Mouse (Mus musculus) CH12.LX (cell line): ENCODE measurements around the gene Ric8b. TPM values are rescaled to one million over a fixed set of nuclear protein-coding genes. Genes with fewer than 3 reads are reported as not detected.

ENCODE experiments used
- DNase-seq: peaks from one replicate; pipeline ENCODE4 v3.0.0-alpha.2; 2013; ENCODE audit errors: extremely low read depth
- H3K27ac ChIP-seq: 2 replicates; pipeline ENCODE4 v1.5.1; 2012; ENCODE audit warnings: low read depth, mild to moderate bottlenecking, control low read depth, moderate library complexity; ENCODE audit not compliant: insufficient read depth
- H3K27me3 ChIP-seq: replicated peaks from 2 replicates; pipeline ENCODE3; 2012; ENCODE audit warnings: inconsistent platforms
- H3K36me3 ChIP-seq, 2 experiments: replicated peaks in 1 of 2; 2 replicates each; pipeline versions ENCODE3 to v1.6.1; 2012; ENCODE audit warnings: inconsistent platforms in 1 of 2, low read length in 1 of 2, mild to moderate bottlenecking in 1 of 2, mixed read lengths in 1 of 2, moderate library complexity in 1 of 2; ENCODE audit not compliant: control insufficient read depth in 1 of 2, insufficient read depth in 1 of 2
- H3K4me1 ChIP-seq, 2 experiments: 2 replicates each; pipeline ENCODE4 v1.6.1; 2012; ENCODE audit warnings: inconsistent platforms in 1 of 2, moderate library complexity in 1 of 2; ENCODE audit not compliant: insufficient read depth in 2 of 2, control insufficient read depth in 1 of 2
- H3K4me2 ChIP-seq: 2 replicates; pipeline ENCODE4 v1.6.1; 2012; ENCODE audit warnings: low read depth, mild to moderate bottlenecking, control low read depth; ENCODE audit not compliant: poor library complexity, insufficient read depth, severe bottlenecking
- H3K4me3 ChIP-seq, 3 experiments: fragments of 150-350 bp in 1 of 3; sonication (generic) in 1 of 3; replicated peaks in 1 of 3; 2 replicates each; pipeline versions ENCODE3 to v1.5.1; 2011 to 2012; ENCODE audit warnings: low read depth in 2 of 3, low read length in 2 of 3, mild to moderate bottlenecking in 2 of 3, moderate library complexity in 2 of 3, control low read depth in 1 of 3, improper control_type of control experiment in 1 of 3, inconsistent platforms in 1 of 3, mixed read lengths in 1 of 3; ENCODE audit not compliant: poor library complexity in 1 of 3
- H3K79me2 ChIP-seq: replicated peaks from 2 replicates; pipeline ENCODE4 v1.6.1; 2012; ENCODE audit warnings: mild to moderate bottlenecking, moderate library complexity; ENCODE audit not compliant: control insufficient read depth, poor library complexity, insufficient read depth, severe bottlenecking; ENCODE audit errors: extremely low read depth
- H3K9ac ChIP-seq: 2 replicates; pipeline ENCODE4 v1.6.1; 2012; ENCODE audit warnings: low read depth, mild to moderate bottlenecking, control low read depth, moderate library complexity; ENCODE audit not compliant: insufficient read depth
- H3K9me3 ChIP-seq: replicated peaks from 2 replicates; pipeline ENCODE3; 2012; ENCODE audit warnings: low read length, inconsistent platforms, mixed read lengths
- BHLHE40 ChIP-seq: IDR thresholded peaks from 2 replicates; pipeline ENCODE4 v1.6.1; 2011; ENCODE audit warnings: mild to moderate bottlenecking, low read depth, low read length, improper control_type of control experiment
- CHD2 ChIP-seq: IDR thresholded peaks from 2 replicates; pipeline ENCODE4 v1.6.1; 2011; ENCODE audit warnings: low read length, improper control_type of control experiment
- CTCF ChIP-seq, 2 experiments: IDR thresholded peaks in 1 of 2; conservative IDR thresholded peaks in 1 of 2; 2 replicates each; pipeline ENCODE4 v1.5.1; 2011 to 2012; ENCODE audit warnings: low read depth in 2 of 2, low read length in 2 of 2, improper control_type of control experiment in 1 of 2, inconsistent platforms in 1 of 2, mild to moderate bottlenecking in 1 of 2, moderate library complexity in 1 of 2
- E2F4 ChIP-seq: IDR thresholded peaks from 2 replicates; pipeline ENCODE4 v1.6.1; 2011; ENCODE audit warnings: low read depth, low read length, improper control_type of control experiment; ENCODE audit not compliant: insufficient replicate concordance
- ELF1 ChIP-seq: IDR thresholded peaks from 2 replicates; pipeline ENCODE4 v1.6.1; 2014; ENCODE audit warnings: low read depth, mild to moderate bottlenecking, inconsistent platforms, low read length, improper control_type of control experiment
- EP300 ChIP-seq: IDR thresholded peaks from 2 replicates; pipeline ENCODE4 v1.6.1; 2011; ENCODE audit warnings: low read length, improper control_type of control experiment
- GABPA ChIP-seq: IDR thresholded peaks from 2 replicates; pipeline ENCODE4 v1.6.1; 2012; ENCODE audit warnings: low read depth, low read length, improper control_type of control experiment, inconsistent platforms; ENCODE audit not compliant: insufficient replicate concordance
- IRF4 ChIP-seq: IDR thresholded peaks from 2 replicates; pipeline ENCODE4 v1.6.1; 2014; ENCODE audit warnings: low read depth, mild to moderate bottlenecking, inconsistent platforms, low read length, improper control_type of control experiment
- JUND ChIP-seq: conservative IDR thresholded peaks from 2 replicates; pipeline ENCODE4 v1.6.1; 2011; ENCODE audit warnings: low read depth, low read length, improper control_type of control experiment
- MAX ChIP-seq: IDR thresholded peaks from 2 replicates; pipeline ENCODE4 v1.6.1; 2011; ENCODE audit warnings: low read length, improper control_type of control experiment
- MAZ ChIP-seq: IDR thresholded peaks from 2 replicates; pipeline ENCODE4 v1.6.1; 2012; ENCODE audit warnings: low read depth, mild to moderate bottlenecking, inconsistent platforms, low read length, improper control_type of control experiment, moderate library complexity
- MEF2A ChIP-seq: IDR thresholded peaks from 2 replicates; pipeline ENCODE4 v1.6.1; 2014; ENCODE audit warnings: low read depth, mild to moderate bottlenecking, inconsistent platforms, low read length, improper control_type of control experiment, borderline replicate concordance
- MYC ChIP-seq: IDR thresholded peaks from 2 replicates; pipeline ENCODE4 v1.6.1; 2011; ENCODE audit warnings: low read depth, mild to moderate bottlenecking, improper control_type of control experiment, low read length
- NRF1 ChIP-seq: IDR thresholded peaks from 2 replicates; pipeline ENCODE4 v1.6.1; 2014; ENCODE audit warnings: low read depth, mild to moderate bottlenecking, inconsistent platforms, low read length, improper control_type of control experiment, moderate library complexity
- POLR2A ChIP-seq: IDR thresholded peaks from 2 replicates; pipeline ENCODE4 v1.6.1; 2011; ENCODE audit warnings: low read depth, mild to moderate bottlenecking, improper control_type of control experiment, low read length
- RCOR1 ChIP-seq: conservative IDR thresholded peaks from 2 replicates; pipeline ENCODE4 v1.6.1; 2012; ENCODE audit warnings: low read depth, mild to moderate bottlenecking, inconsistent platforms, low read length, improper control_type of control experiment
- TBP ChIP-seq: conservative IDR thresholded peaks from 2 replicates; pipeline ENCODE4 v1.6.1; 2011; ENCODE audit warnings: low read depth, low read length, improper control_type of control experiment
- TCF12 ChIP-seq: IDR thresholded peaks from 2 replicates; pipeline ENCODE4 v1.6.1; 2014; ENCODE audit warnings: low read depth, mild to moderate bottlenecking, inconsistent platforms, low read length, improper control_type of control experiment
- USF1 ChIP-seq: IDR thresholded peaks from 2 replicates; pipeline ENCODE4 v1.6.1; 2014; ENCODE audit warnings: low read depth, mild to moderate bottlenecking, inconsistent platforms, low read length, improper control_type of control experiment
- USF2 ChIP-seq: conservative IDR thresholded peaks from 2 replicates; pipeline ENCODE4 v1.6.1; 2011; ENCODE audit warnings: low read depth, low read length, improper control_type of control experiment
- ZMIZ1 ChIP-seq: IDR thresholded peaks from 2 replicates; pipeline ENCODE4 v1.6.1; 2012; ENCODE audit warnings: low read depth, mild to moderate bottlenecking, inconsistent platforms, low read length, improper control_type of control experiment
- dilution Hi-C: fragments of 300-500 bp; cut with MboI; formaldehyde crosslinking; loops from 2 replicates; pipeline ENCODE4 v1.14.3; 2020; ENCODE audit warnings: low sequenced_read_pairs; ENCODE audit not compliant: extremely low pct_unique_long_range_greater_than_20kb, extremely low pct_ligation_motif_present
- in situ Hi-C: fragments of 300-500 bp; cut with MboI; formaldehyde crosslinking; loops from 3 replicates; pipeline ENCODE4 v1.14.3; 2019; ENCODE audit warnings: low sequenced_read_pairs, low pct_ligation_motif_present, low pct_unique_long_range_greater_than_20kb, mixed read lengths
- polyA plus RNA-seq: library from polyadenylated mRNA; unstranded; fragments of >175 nt; gene quantifications from 2 replicates; pipeline ENCODE4 v1.2.1, GENCODE M21; 2012; ENCODE audit warnings: low read depth; ENCODE audit not compliant: insufficient read length
- total RNA-seq, 2 experiments: library from RNA; depleted of rRNA; stranded (reverse); fragments of 300-350 nt in 1 of 2; fragments of >200 nt in 1 of 2; gene quantifications; 2 replicates each; pipeline ENCODE4 v1.2.3; 2012 to 2014

The Ric8b gene
- total and polyA plus RNA-seq, 3 experiments = 4.8 to 9.4 (median 6.3) TPM

DNA sequence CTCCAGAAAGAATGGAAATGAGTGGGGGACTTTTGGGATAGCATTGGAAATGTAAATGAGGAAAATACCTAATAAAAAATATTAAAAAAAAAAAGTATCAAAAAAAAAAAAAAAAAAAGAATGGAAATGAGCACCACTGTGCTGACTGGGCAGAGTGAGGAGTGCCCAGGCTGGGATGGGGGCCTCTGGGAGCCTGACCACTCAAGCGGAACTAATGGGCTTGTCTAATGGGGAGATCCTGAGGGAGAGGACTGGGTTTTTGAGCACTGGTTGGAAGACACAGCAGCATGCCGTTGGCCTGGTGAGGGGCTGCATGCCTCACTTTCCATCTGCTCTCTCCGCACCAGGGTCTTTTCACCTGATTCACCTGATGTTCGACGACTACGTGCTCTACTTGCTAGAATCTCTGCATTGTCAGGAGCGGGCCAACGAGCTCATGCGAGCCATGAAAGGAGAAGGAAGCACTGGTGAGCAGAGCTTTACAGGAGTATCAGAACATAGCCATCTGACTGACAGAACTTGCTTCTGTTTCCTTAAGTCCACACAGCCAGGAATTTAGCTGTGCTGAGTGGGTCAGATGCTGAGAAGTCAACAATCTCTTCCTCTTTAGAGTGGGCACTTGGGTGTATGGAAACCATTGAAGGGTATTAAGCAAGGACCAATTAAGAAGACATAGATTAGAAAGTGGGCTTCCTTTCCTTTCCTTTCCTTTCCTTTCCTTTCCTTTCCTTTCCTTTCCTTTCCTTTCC is 37.4 kb upstream of the Ric8b start:
- dilution Hi-C loops (no loop called here), in situ Hi-C loops (no loop called here)
- no peaks in the 10 kb centered on the region for H3K79me2 ChIP-seq
- H3K27ac ChIP-seq = no peak overlapping the region
- 0 out of 4 replicates have a peak, but pooled peaks cover 0 to 4% of the 10 kb centered on the region in 2 experiments for H3K4me1 ChIP-seq
- H3K27me3 ChIP-seq = no peaks in the 10 kb centered on the region
- H3K9me3 ChIP-seq = no peaks in the 10 kb centered on the region
- DNase-seq = no peak
- no peak overlapping the region for H3K9ac ChIP-seq
- no peak overlapping the region for H3K4me3 ChIP-seq
- no peak overlapping the region for H3K4me2 ChIP-seq
- no peak for TF ChIP-seq MAZ
- TF ChIP-seq BHLHE40 = no peak
- no peak for TF ChIP-seq JUND
- TF ChIP-seq CHD2 = no peak
- TF ChIP-seq MYC = no peak
- no peak for TF ChIP-seq EP300
- TF ChIP-seq CTCF (conservative IDR thresholded peaks at IDR 0.05 in 1 of 2, IDR thresholded peaks at IDR 0.05 in 1 of 2; ENCODE audit: low read depth in 2 of 2, low read length in 2 of 2) = no peak
- TF ChIP-seq ZMIZ1 = no peak
- no peak for TF ChIP-seq NRF1
- no peak for TF ChIP-seq POLR2A
- TF ChIP-seq RCOR1 = no peak
- TF ChIP-seq USF2 = no peak
- TF ChIP-seq IRF4 = no peak
- TF ChIP-seq GABPA = no peak
- TF ChIP-seq ELF1 = no peak
- TF ChIP-seq E2F4 = no peak
- TF ChIP-seq USF1 = no peak
- no peak for TF ChIP-seq TCF12
- no peak for TF ChIP-seq TBP
- TF ChIP-seq MAX = no peak
- no peaks in the 10 kb centered on the region for H3K36me3 ChIP-seq

DNA sequence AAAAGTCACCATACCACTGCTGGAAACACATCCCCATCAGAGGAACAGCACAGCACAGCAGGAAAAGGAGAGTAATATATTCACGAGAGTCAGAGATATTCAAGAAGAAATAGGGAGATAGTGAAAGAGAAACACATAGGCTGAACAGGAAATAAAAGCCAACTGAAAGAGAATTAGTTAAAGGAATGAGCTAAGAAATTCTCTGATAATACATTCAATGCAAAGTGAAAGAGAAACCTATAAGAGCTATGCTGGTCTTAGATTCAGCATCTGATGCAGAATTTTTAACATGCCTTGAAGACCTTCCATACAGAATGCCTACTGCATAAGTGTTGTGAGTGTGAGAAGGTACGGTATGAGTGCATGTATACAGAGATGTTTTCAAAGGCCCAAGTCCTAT is 34.9 kb upstream of the Ric8b start:
- Histone ChIP-seq H3K4me3 (no peak overlapping the region), H3K9ac (no peak overlapping the region), H3K27me3 (no peaks in the 10 kb centered on the region), H3K9me3 (no peaks in the 10 kb centered on the region), H3K36me3 (no peaks in the 10 kb centered on the region), H3K27ac (no peak overlapping the region), H3K4me2 (peak overlapping the region; percentile 25; the same call in 1 of the 2 replicates), H3K79me2 (no peaks in the 10 kb centered on the region), H3K4me1 (0 out of 4 replicates have a peak, but pooled peaks cover 0 to 4% of the 10 kb centered on the region in 2 experiments)
- TF ChIP-seq JUND = no peak
- TF ChIP-seq MEF2A = no peak
- no peak for DNase-seq
- in situ Hi-C loops = no loop called here
- dilution Hi-C loops = no loop called here
